Mouse (Mus musculus): ENCODE measurements around the gene Rrm1.

DNA sequence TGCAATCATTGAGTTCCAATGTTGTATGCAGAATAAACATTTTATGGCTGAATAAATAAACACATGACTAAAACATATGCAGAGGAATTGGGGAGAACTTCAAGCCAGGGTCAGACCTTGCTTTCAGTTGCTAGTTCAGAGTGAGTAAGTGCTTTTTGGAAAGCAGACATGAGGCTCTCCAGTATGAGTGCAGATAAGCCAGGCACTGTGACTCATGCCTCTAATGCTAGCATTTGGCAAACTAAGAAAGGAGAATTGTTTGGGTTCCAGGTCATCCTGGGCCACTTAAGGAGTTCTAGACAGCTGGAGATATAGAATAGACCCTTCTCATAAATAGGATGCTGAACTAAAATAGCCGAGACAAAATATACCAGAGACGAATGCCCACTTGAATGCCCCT lies 42.2 kb downstream of the Rrm1 start:
- TF ChIP-seq CTCF (IDR thresholded peaks at IDR 0.05; ENCODE audit: borderline replicate concordance, extremely low read depth, insufficient read depth, insufficient read length) = no peak
- no peak for TF ChIP-seq POLR2A (IDR thresholded peaks at IDR 0.05; ENCODE audit: borderline replicate concordance, extremely low read depth, insufficient read depth, insufficient read length, poor library complexity, severe bottlenecking)
